Mouse (Mus musculus) adrenal gland, adult 18-20 months (tissue): ENCODE measurements at regions not wholly inside any gene's neighbourhood (a gene's known extent, or its start where the extent isn't known, plus 50 kb on each side); places are given as distances from the start of the nearest gene placed in this dataset.

Experiments
- DNase-seq, 2 experiments: peaks; one replicate each; pipeline ENCODE4 v3.0.0; 2021 to 2022; ENCODE audit warnings: low spot score in 2 of 2

- DNase-seq, result no peak
These were observed 289.4 kb downstream of the Sorl1 start for GRCm38 (mm10) chr9:41834487-41835404.

GRCm38 (mm10) chr9:41833408-41833807 is 290.7 kb downstream of the Sorl1 start:
- DNase-seq, result no peak

- DNase-seq, result no peak
These were observed 296.7 kb downstream of the Sorl1 start for GRCm38 (mm10) chr9:41827356-41827755.

DNA sequence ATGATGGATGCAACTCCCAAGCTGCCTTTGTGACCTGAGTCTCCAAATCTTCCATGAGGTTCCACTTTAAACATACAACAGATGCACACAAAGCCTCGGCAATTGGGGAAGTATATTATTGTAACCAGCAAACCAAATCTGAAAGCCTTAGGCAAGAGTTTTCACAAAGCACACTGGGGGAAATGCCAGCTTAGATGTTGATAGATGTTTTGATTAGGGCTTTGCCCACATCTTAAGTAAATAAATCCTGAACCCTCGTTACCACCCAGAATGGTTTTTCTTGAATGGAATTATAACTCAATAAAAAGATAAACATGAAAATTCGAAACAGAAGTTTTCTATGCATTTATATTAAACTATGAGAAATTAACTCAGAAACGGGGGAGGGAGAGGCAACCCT is 302.7 kb downstream of the Sorl1 start:
- DNase-seq, result no peak

DNA sequence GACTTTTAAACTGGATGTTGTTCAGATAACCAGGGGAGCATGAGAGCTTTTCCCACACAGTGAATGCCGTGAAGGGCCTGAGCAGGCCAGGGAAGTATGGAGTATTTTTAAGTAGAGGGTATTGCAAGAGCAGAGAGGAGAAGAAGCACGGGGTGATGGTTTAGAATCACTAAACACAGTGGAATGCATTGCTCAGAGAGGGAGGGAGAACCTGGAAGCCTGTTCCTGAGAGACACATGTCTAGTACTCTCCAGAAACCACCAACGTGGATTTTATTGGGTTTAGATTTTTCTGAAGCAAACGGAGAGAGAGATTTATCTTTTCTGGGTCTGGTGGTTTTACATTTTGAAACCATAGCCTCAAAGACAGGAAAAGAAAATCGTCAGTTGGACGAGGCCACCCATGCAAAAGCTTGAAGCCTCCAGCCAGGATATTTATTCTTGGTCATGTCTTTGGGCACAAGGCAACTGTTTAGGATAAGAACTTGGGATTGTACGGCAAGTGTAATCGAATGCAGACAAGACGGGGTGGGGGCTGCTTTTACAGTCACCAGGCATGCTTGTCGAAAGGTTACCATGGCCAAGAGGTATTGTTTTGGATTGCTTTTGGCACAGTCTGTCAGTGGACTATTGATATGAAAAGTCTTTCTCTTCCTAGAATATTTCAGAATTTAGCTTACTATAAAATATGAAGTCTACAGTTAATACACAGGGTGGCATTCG is 306.2 kb downstream of the Sorl1 start:
- DNase-seq, result no peak

DNA sequence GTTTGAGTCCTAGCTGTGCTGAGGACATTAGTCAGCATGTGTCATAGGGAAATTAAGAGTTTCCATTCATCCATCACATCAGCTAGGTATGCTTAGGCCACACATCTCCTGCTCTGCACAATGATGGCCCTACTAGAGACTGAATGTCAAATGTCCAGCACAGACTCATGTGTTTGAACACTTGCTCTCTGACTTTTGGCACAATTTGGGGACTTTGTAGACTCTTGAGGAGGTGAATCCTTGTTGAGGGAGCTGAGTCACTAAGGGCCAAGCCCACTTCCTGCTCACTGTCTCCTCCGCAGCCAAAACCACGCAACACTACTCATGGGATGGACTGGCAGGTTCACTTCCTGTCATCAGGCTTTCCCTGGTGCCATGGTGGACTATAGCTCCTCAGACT is 308.2 kb downstream of the Sorl1 start:
- no peak for DNase-seq

DNA sequence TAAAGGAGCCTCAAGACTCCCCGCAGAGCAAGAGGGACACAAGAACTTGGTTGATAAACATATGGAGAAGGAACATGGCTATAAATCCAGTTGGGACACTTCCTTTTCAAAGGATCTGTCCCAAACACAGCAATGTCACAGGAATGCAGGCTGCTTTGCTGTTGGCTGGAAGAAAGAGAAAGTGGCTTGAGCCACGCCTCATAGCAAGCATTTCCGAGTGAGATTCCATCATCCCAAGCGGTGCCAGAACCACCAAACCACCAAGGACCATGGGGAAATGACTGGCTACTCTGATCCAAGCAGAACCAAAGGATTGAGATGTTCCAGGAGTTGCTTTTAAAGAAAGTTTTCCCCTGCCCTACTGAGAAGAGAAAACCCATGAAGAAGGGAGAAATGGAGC is 314.8 kb downstream of the Sorl1 start:
- no peak for DNase-seq

- DNase-seq, result no peak
These were observed 315.3 kb downstream of the Sorl1 start for GRCm38 (mm10) chr9:41808791-41809190.

DNA sequence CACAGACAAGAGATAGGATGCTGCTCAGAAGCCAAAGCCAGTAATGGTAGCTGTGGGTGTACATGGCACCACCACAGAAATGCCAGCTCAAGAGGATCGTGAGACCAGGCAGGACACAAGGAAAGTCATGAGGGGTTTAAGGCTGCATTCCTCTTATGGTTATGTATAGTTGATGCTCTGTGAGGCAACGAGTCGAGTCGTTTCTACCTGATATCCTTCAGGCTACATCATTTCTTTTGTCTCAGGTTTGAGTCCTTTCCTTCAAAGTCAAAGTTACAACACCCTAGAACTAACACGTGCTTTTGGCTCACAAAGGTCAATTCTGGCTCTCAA is 317.8 kb downstream of the Sorl1 start:
- no peak for DNase-seq

GRCm38 (mm10) chr9:41805491-41806288 is 318.4 kb downstream of the Sorl1 start:
- no peak for DNase-seq

DNA sequence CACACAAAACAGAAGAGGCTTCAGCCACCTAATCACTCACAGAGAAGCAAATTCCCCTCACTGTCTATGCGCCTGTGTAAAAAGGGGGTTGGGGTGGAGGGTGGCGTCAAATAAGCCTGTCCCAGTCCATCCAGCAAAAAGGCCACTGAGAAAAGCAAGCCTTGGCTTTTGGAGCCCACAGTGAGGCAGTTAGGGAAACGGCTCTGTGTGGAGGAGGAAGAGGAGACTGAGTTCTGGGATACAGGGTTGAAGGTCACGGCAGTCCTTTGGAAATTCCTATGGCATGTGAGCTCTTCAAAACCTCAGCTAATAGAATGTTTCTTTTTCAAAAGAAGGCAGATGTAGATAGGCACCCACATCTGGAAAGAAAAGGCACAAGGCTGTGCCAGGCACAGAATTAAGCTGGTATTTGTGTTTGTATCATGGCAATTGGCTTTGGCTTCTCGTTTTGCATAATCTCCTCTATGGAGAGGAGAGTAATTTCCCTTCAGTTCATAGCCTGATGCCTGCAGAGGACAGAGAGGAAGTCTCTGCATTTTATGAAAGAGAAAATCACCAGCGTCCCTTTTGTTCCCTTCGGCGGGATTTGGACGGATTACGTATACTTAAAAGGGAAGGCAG is 319.3 kb downstream of the Sorl1 start:
- DNase-seq, result no peak

DNA sequence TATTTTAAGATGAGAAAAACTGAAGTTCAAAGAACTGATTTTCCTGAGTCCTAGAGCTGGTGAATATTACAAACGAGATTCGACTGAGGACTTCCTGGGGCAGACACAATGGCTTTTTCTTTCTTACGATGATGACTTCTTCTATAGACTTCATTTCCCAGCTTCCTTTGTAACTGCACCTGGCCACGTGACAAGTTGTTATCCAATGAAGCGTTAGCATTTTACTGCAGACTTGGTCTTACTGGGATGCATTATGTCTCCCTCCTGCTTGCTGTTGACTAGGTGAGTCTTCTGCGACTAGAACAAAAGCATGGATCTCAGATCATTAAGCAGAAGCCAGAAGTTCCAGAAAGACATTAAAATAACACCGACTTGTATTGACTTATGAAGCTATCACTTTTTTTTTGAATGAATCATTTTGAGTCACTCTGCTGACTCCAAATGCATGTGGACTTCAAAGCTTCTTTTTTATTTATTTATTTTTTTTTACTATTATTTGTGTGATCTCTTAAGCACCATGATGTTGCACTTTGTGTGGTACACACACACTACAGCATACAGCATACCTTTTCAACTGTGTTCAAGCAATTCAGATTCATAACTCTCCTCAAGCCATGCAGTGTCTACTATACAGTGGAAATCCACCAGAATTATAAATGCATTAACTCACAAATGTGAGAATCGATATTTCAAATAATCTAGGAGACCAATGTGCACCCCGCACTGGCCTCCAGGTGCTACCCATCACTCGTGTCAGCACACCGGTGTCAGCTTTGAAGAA is 320.2 kb downstream of the Sorl1 start:
- DNase-seq, result no peak

DNA sequence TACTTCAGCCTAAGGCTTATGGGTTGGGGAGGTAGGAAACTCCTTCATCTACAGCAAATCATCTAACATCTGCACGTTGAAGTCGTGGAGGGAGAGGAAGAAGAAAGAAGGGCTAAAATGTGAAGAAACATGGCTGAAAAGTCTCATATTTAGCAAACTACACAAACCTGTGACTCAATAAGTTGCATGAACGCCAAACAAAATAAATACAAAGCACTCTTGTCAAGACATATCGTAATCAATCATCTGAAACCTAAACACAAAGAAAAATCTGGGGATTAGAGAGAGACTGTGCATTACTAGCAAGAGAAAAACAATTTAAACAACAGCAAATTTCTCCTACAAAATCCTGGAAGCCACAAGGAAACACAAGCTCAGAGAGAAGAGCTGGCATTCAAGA is 322.7 kb downstream of the Sorl1 start:
- DNase-seq, result no peak

- no peak for DNase-seq
These were observed 331.3 kb downstream of the Sorl1 start for GRCm38 (mm10) chr9:41792830-41793213.

DNA sequence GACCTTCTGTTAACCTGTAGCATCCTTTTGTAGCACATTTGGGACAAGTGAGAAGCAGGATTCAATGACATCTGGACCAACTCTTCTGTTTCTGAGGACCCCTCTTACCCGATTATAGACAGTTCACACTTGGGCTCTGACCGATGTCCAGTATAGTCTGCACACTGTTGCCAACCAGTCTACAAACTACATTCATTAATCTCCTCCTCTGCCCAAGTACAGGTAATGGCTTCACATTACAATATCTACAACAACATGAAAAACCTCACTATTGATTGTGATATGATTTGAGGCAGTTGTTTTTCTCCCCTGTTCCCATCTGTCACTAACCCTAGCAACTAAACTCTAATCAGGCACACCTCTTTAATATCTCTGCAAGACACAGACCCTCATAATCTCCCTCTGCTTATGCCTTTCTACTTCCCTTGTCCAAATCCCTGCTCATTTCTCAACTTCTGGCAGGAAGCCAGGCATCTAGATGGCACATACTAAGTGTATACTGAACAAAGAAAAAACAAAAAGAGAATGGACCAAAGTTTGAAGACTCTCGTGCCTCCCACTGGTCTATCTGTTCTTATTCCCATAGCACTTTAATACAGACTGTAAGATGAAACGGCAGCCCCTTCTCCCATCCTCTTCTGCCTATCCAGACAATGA is 331.8 kb downstream of the Sorl1 start:
- no peak for DNase-seq

- no peak for DNase-seq
These were observed 332.5 kb downstream of the Sorl1 start for GRCm38 (mm10) chr9:41791501-41792172.

GRCm38 (mm10) chr9:41785131-41785530 is 339.0 kb downstream of the Sorl1 start:
- DNase-seq, result no peak

- no peak for DNase-seq
These were observed 351.7 kb downstream of the Sorl1 start for GRCm38 (mm10) chr9:41772281-41772902.

- no peak for DNase-seq
These were observed 352.8 kb downstream of the Sorl1 start for GRCm38 (mm10) chr9:41771276-41771675.
